Mouse (Mus musculus) spleen, postnatal 14 days (tissue): ENCODE data around the gene Cdkn1b.

Experiments
- DNase-seq, 2 experiments: peaks; one replicate each; pipeline ENCODE4 v3.0.0; 2021 to 2022; ENCODE audit warnings: low spot score in 2 of 2

Cdkn1b gene

GRCm38 (mm10) chr6:134928889-134929310 is 8.7 kb downstream of the Cdkn1b start:
- peak; percentile 33 to 50 for DNase-seq

DNA sequence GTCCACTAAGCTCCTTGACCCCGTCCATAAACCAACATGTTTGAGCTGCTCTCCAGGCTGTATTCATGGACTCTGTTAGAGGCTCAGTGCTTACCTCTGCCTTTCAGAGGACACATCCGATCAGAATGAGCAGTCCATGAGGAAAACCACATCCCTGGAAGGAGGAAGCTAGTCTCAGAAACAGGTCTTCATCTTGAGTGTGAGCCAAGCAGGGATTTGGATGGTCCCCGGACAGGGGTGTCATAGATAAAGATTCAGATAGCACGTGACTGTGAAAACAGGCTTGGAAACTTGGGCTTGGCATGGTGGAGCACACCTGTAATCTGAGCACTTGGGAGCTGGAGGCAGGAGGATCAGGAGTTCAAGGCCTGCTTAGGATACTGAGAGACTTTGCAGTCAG is 9.7 kb downstream of the Cdkn1b start:
- no peak for DNase-seq

GRCm38 (mm10) chr6:134930383-134930782 is 10.2 kb downstream of the Cdkn1b start:
- DNase-seq, result no peak

DNA sequence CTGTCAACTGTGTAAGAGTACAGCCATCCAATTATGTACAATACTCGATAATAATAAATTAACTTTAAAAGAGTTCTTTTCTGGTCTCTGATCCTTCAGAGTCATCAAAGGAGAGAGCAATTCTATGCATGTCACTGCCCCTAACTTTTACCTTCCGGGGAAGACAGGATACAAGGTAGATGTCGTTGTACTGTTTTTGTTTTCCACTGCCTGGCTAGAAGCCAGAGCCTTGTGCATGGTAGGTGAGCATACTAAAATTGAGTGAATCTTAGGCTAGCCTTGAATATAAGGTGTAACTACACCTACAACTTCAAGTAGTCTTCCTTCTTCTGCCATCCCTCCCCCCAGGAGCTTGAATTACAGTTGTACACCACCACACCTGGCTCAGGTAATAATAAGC is 10.9 kb downstream of the Cdkn1b start:
- no peak for DNase-seq

DNA sequence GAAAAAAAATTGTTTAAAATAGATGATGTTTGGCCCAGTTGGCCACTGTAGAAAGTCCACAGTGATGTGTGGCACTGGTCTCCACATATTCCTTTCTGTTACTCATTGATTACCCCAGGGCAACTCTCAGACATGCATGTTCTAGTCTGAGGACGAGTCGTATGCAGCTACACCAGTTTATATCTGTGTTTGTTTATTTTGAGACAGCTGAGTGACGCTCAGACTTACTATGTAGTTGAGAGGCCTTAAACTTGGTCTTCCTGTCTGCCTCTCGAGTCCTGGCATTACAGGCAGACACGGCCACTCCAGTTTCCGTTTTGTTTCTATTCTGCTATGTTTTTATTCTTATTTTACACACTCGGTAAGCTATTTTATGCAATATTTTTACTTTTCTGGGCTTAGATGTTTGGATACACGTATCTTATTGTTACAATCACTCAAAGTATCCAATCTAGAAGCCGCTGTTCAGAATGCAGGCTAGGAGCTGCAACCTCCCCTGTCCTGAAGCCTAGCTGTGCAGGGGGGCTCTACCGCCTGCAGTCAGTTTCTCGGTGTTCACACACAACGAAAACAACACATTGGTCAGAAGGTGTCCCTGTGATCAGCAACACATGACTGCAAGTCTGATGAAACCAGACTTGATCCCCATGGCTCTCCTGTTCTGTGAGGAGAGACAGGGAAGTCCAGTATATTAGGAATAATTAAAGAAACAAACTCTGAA is 12.4 kb downstream of the Cdkn1b start:
- no peak for DNase-seq

- DNase-seq, result no peak
Observed at GRCm38 (mm10) chr6:134933207-134933558, 13.0 kb downstream of the Cdkn1b start.

DNA sequence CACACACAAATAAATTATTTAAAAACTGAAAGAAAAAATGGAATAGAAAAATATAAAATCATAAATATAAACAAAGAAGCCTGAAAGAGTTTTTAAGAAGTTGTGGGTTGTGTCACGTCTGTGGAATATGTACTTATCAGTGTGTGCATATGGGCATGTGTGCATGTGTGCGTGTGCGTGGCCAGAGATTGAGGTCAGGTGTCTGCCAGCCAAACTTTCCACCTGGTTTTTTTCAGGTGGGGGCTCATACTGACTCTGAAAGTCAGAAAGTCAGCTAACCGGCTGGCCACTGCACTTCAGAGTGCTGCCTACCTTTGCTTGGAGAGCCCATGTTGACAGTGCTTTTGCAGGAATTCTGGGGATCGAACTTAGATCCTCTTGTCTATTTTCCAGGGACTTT is 14.1 kb downstream of the Cdkn1b start:
- DNase-seq, result no peak

GRCm38 (mm10) chr6:134939781-134940180 is 19.6 kb downstream of the Cdkn1b start:
- DNase-seq, result no peak

DNA sequence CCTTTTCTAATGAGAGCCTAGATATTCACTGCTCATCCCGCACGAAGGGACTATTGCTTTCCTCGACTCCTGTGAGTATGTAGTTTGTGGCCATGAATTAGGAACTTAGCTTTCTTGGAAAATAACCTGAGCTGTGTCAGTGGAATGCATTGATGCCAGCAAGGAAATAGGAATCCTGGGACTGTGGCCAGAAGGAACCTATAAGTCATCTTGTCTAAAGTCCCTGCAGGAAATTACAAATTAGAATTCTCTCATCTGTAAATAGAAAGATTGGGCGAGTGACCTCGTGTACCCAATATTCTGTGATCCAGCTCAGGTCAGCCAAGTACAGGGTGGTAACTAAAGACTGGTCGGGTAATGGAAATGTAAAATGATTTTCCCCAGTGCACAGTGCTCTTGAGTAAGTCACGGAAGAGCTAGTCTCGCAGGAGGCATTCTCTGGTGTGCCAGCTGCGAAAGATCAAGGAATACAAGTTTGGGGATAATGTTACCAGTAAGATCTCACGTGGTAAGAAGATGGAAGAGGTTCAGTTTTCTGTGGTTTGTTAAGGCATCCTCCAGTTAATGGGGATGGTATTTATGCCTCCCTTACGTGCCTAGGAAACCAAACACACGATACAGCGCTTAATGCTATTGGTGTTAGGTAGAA is 23.7 kb downstream of the Cdkn1b start:
- no peak for DNase-seq

DNA sequence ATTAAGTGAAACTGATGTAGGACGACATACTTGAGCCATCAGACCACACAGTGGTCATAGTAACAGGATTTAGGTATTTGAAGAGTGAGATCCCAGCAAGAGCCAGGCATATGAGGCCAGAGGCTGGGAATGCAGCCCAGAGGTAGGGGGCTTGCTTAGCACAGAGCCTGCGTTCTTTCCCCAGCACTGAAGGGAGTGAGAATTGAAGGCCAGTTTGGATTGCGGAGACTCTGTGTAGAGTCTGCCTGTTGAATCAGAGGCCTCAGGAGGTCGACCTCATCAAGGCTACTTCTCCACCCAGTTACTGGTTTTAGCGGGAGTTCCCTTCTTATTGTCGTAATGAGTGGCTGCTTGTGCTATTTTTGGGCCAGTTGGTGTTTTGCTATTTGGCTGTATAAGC is 25.9 kb downstream of the Cdkn1b start:
- no peak for DNase-seq

DNA sequence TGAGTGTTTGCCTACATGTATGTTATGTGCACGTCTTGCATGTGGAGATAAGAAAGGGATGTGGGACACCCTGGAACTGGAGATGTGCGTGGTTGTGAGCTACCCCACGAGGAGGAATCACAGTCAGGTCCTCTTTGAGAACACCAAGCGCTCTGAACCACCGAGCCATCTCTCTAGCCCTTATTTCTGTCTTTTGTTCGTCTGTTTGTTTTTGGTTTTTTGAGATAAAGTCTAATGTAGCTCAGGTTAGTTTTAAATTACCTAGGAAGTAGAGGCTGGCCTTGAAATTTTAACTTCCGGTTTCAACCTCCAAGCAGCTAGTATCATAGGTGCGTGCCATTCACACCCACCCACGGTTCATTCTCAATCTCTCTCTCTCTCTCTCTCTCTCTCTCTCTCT is 26.7 kb downstream of the Cdkn1b start:
- no peak for DNase-seq

GRCm38 (mm10) chr6:134947311-134948087 is 27.3 kb downstream of the Cdkn1b start:
- DNase-seq, result peak; percentile 31 to 70

DNA sequence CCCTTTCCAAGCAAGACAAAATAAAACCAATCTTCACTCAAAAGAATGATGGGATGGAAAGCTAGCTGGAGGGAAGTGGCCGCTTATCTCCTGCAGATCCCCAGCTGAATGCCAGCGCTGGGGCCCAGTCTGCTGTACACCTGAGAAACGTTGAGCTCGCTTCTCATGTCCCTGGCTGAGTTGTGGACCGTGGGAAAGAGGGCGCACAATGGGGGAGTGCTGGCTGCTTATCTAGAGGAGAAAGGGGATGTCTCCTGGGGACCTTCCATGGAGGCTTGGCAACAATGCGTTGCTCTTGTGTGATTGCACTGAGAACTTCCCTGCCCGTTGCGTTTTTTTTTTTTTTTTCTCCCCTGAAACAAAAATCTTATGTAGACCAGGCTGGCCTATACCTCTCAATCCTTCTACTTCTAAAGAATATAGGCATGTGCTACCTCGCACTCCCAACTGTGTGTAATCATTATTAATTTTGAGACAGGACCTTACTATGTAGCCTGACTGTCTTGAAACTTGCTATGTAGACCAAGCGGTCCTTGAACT is 28.4 kb downstream of the Cdkn1b start:
- DNase-seq, result no peak

GRCm38 (mm10) chr6:134949241-134949640 is 29.0 kb downstream of the Cdkn1b start:
- DNase-seq, result no peak

- DNase-seq, result no peak
Observed at GRCm38 (mm10) chr6:134951364-134951763, 31.2 kb downstream of the Cdkn1b start.

- no peak for DNase-seq
Observed at GRCm38 (mm10) chr6:134953976-134954375, 33.8 kb downstream of the Cdkn1b start.

GRCm38 (mm10) chr6:134956388-134956787 is 36.2 kb downstream of the Cdkn1b start:
- DNase-seq, result no peak

- no peak for DNase-seq
Observed at GRCm38 (mm10) chr6:134961286-134961685, 41.1 kb downstream of the Cdkn1b start.

- DNase-seq, result no peak
Observed at GRCm38 (mm10) chr6:134961858-134962517, 41.8 kb downstream of the Cdkn1b start.

DNA sequence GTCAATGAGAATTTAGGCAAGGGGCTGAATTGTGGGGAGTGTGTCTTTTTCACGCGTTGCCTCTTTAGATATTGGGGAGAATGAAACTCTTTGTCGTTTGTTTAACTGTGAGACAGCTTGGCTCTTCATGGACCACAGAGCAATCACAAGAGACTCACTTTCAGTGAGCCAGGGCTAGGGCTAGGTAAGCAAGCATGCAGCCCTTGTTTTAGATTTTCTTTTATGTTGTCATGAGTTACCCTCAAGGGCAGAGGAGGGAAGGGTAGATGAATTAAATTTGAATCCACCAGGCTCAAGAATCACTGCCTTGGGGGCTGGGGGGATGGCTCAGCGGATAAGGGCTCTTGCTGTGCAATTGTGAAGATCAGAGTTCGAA is 42.3 kb downstream of the Cdkn1b start:
- DNase-seq, result no peak

- DNase-seq, result no peak
Observed at GRCm38 (mm10) chr6:134963910-134964309, 43.7 kb downstream of the Cdkn1b start.

- no peak for DNase-seq
Observed at GRCm38 (mm10) chr6:134966681-134967080, 46.5 kb downstream of the Cdkn1b start.
